Mouse (Mus musculus) testis, adult 2 months (tissue): ENCODE data around the gene Cav2.

Experiments
- CTCF ChIP-seq: fragments of 200-500 bp; IDR thresholded peaks from 2 replicates; pipeline ENCODE4 v1.5.1; 2012; ENCODE audit warnings: low read depth, mild to moderate bottlenecking, inconsistent platforms, low read length, moderate library complexity; ENCODE audit not compliant: control insufficient read depth, insufficient read depth, insufficient replicate concordance
- POLR2A ChIP-seq: fragments of 200-500 bp; IDR thresholded peaks from 2 replicates; pipeline ENCODE4 v1.6.1; 2012; ENCODE audit warnings: low read depth, mild to moderate bottlenecking, inconsistent platforms, low read length, moderate library complexity; ENCODE audit not compliant: control insufficient read depth

- TF ChIP-seq POLR2A (no peak), CTCF (no peak)
Measured at GRCm38 (mm10) chr6:17316294-17317166, 35.5 kb downstream of the Cav2 start.
